ENCODE assay signal across 31 mouse cellular contexts in genomic region chr7:44615309-44615708, GRCm38 (mm10). TPM values are rescaled to one million over a fixed set of nuclear protein-coding genes. Genes with fewer than 3 reads are reported as not detected.
DNase-seq lines count a peak whose midpoint lies in the region; ATAC-seq and TF ChIP-seq lines count a peak whose summit lies in the region.
"Had no signal": no experiment of that assay in that cellular context is flagged by ENCODE, and none has a peak within 500 bp of the region (broad histone marks: within the 10 kb centered on the region; RNA-seq: fewer than 3 reads in every experiment).

No protein-coding gene starts in this region.

- peak overlapping the region; percentile 11; the same call in 1 of the 2 replicates for H3K4me2 ChIP-seq in neural tube, embryonic 13.5 days
- peak overlapping the region; percentile 31; the same call in 1 of the 2 replicates for H3K4me2 ChIP-seq in hindbrain, embryonic 15.5 days
- H3K4me2 ChIP-seq in liver, postnatal 0 days (ENCODE audit: low read depth, low read length): no peak overlapping the region
- H3K4me2 ChIP-seq: forebrain, embryonic 15.5 days; heart, embryonic 12.5 days; intestine, embryonic 15.5 days; liver, embryonic 12.5 days; midbrain, embryonic 13.5 days had no signal

- no peak overlapping the region for H3K9ac ChIP-seq in neural tube, embryonic 13.5 days
- H3K9ac ChIP-seq in hindbrain, embryonic 15.5 days: no peak overlapping the region
- no peak overlapping the region for H3K9ac ChIP-seq in liver, postnatal 0 days (replicated peaks)
- H3K9ac ChIP-seq: forebrain, embryonic 15.5 days; heart, embryonic 12.5 days; intestine, embryonic 15.5 days; liver, embryonic 12.5 days; midbrain, embryonic 13.5 days had no signal

- H3K4me3 ChIP-seq in neural tube, embryonic 13.5 days: no peak overlapping the region
- H3K4me3 ChIP-seq in hindbrain, embryonic 15.5 days: no peak overlapping the region
- no peak overlapping the region for H3K4me3 ChIP-seq in liver, postnatal 0 days (ENCODE audit: low read depth, low read length)
- H3K4me3 ChIP-seq: forebrain, embryonic 15.5 days; heart, embryonic 12.5 days; intestine, embryonic 15.5 days; liver, embryonic 12.5 days; megakaryocyte, embryonic 14.5 days; midbrain, embryonic 13.5 days had no signal

- TF ChIP-seq CTCF in liver, postnatal 0 days (IDR thresholded peaks at IDR 0.05; ENCODE audit: low read depth): no peak

- peak; percentile 63 for DNase-seq in cerebellum, adult 9-11 months
- DNase-seq in cerebellum, adult 8-10 months: no peak
- DNase-seq in neural tube, embryonic 10.5 days (ENCODE audit: extremely low spot score, low spot score): no peak
- no peak for DNase-seq in liver, postnatal 0 days
- no peak for DNase-seq in heart, adult 8-10 months (ENCODE audit: low spot score)
- DNase-seq: adrenal gland, adult 2 months; adrenal gland, postnatal 36 days; gastrocnemius, postnatal 36 days; heart, adult 18-20 months; kidney, adult 2 months; kidney, postnatal 36 days; layer of hippocampus, postnatal 36 days; left cerebral cortex, postnatal 4 days; lung, adult 18-20 months; lung, postnatal 4 days; right cerebral cortex, adult 18-20 months; spleen, adult 18-20 months; thymus, postnatal 36 days had no signal

- no peaks in the 10 kb centered on the region for H3K36me3 ChIP-seq in neural tube, embryonic 13.5 days
- H3K36me3 ChIP-seq in hindbrain, embryonic 15.5 days: no peaks in the 10 kb centered on the region
- no peaks in the 10 kb centered on the region for H3K36me3 ChIP-seq in liver, postnatal 0 days (replicated peaks; ENCODE audit: insufficient read depth, low read length)
- H3K36me3 ChIP-seq: forebrain, embryonic 15.5 days; heart, embryonic 12.5 days; liver, embryonic 12.5 days; midbrain, embryonic 13.5 days had no signal

- no peak for TF ChIP-seq EP300 in liver, postnatal 0 days (IDR thresholded peaks at IDR 0.05; ENCODE audit: low read depth)

- H3K9me3 ChIP-seq in neural tube, embryonic 13.5 days: 0 out of 2 replicates have a peak, but pooled peaks cover 9% of the 10 kb centered on the region
- H3K9me3 ChIP-seq in hindbrain, embryonic 15.5 days: no peaks in the 10 kb centered on the region
- peaks cover 2% of the 10 kb centered on the region; the same call in 1 of the 2 replicates for H3K9me3 ChIP-seq in liver, postnatal 0 days (ENCODE audit: low read length)
- H3K9me3 ChIP-seq: forebrain, embryonic 15.5 days; intestine, embryonic 15.5 days; liver, embryonic 12.5 days had no signal

- WGBS in neural tube, embryonic 13.5 days: 8% methylated on average over 10 of the region's 10 CpGs
- 13% methylated on average over 10 of the region's 10 CpGs for WGBS in hindbrain, embryonic 15.5 days
- WGBS in liver, postnatal 0 days (ENCODE audit: insufficient replicate concordance): 9% methylated on average over 10 of the region's 10 CpGs

- H3K4me1 ChIP-seq in neural tube, embryonic 13.5 days (replicated peaks): peaks cover 9% of the 10 kb centered on the region; the same call in 1 of the 2 replicates
- peaks cover 12% of the 10 kb centered on the region; the same call in 1 of the 2 replicates for H3K4me1 ChIP-seq in hindbrain, embryonic 15.5 days (replicated peaks)
- no peaks in the 10 kb centered on the region for H3K4me1 ChIP-seq in liver, postnatal 0 days (ENCODE audit: insufficient read depth)
- H3K4me1 ChIP-seq: forebrain, embryonic 15.5 days; heart, embryonic 12.5 days; intestine, embryonic 15.5 days; liver, embryonic 12.5 days; megakaryocyte, embryonic 14.5 days had no signal

- peaks cover 32% of the 10 kb centered on the region for H3K27me3 ChIP-seq in neural tube, embryonic 13.5 days
- H3K27me3 ChIP-seq in hindbrain, embryonic 15.5 days: peaks cover 28% of the 10 kb centered on the region
- H3K27me3 ChIP-seq in liver, postnatal 0 days (ENCODE audit: insufficient read depth, low read length): peaks cover 16% of the 10 kb centered on the region

- no peak for ATAC-seq in neural tube, embryonic 13.5 days (ENCODE audit: low read depth)
- ATAC-seq in hindbrain, embryonic 15.5 days (ENCODE audit: low FRiP score, low read depth): no peak
- no peak for ATAC-seq in liver, postnatal 0 days
- ATAC-seq: activated CD4-positive, CD25-positive, alpha-beta regulatory T cell, adult 4 months; forebrain, embryonic 15.5 days; intestine, embryonic 15.5 days; liver, embryonic 12.5 days; lung, postnatal 0 days; midbrain, embryonic 13.5 days had no signal

- H3K27ac ChIP-seq in neural tube, embryonic 13.5 days (replicated peaks): no peak overlapping the region
- H3K27ac ChIP-seq in hindbrain, embryonic 15.5 days (replicated peaks): no peak overlapping the region
- no peak overlapping the region for H3K27ac ChIP-seq in liver, postnatal 0 days (ENCODE audit: low read depth)
- H3K27ac ChIP-seq: forebrain, embryonic 15.5 days; intestine, embryonic 15.5 days; liver, embryonic 12.5 days; midbrain, embryonic 13.5 days had no signal

RNA-seq across cellular contexts. Expression of gene Kcnc3, which starts 24.8 kb away (rescaled TPM):
- polyA plus RNA-seq in neural tube, embryonic 13.5 days (2015; fragmentation: Nextera tagmentation; extraction: Ambion mirVana): 4.7 and 5.2 TPM in 2 replicates
- polyA plus RNA-seq in hindbrain, embryonic 15.5 days (2015; fragmentation: Nextera tagmentation; extraction: Ambion mirVana): 6.7 and 6.8 TPM in 2 replicates
- polyA plus RNA-seq in liver, postnatal 0 days (2015; fragmentation: Nextera tagmentation; extraction: Ambion mirVana): 0.13 and 0.20 TPM in 2 replicates
- total RNA-seq in heart, adult 8-10 months (2022): 1 to 10 TPM; 2.7 to 4.0 (median 2.7) TPM
- total RNA-seq: hematopoietic stem cell, adult 5-6 weeks had no signal
- polyA plus RNA-seq: activated CD4-positive, CD25-positive, alpha-beta regulatory T cell, adult 4 months; heart, postnatal 0 days had no signal

RNA-seq across cellular contexts. Expression of gene Napsa, which starts 43.1 kb away (rescaled TPM):
- 1.2 and 1.6 TPM in 2 replicates for polyA plus RNA-seq in neural tube, embryonic 13.5 days (2015; fragmentation: Nextera tagmentation; extraction: Ambion mirVana)
- 2.1 and 2.2 TPM in 2 replicates for polyA plus RNA-seq in hindbrain, embryonic 15.5 days (2015; fragmentation: Nextera tagmentation; extraction: Ambion mirVana)
- 17.0 and 17.8 TPM in 2 replicates for polyA plus RNA-seq in liver, postnatal 0 days (2015; fragmentation: Nextera tagmentation; extraction: Ambion mirVana)
- total RNA-seq in heart, adult 8-10 months (2022): 1 to 10 TPM in 1 of 4 experiments, under 1 TPM in 3; 0.28 to 1.9 (median 0.37) TPM
- polyA plus RNA-seq: heart, embryonic 12.5 days had no signal

RNA-seq across cellular contexts. Expression of gene Myh14, which starts 55.3 kb away (rescaled TPM):
- 1.9 and 2.6 TPM in 2 replicates for polyA plus RNA-seq in neural tube, embryonic 13.5 days (2015; fragmentation: Nextera tagmentation; extraction: Ambion mirVana)
- 3.3 and 4.4 TPM in 2 replicates for polyA plus RNA-seq in hindbrain, embryonic 15.5 days (2015; fragmentation: Nextera tagmentation; extraction: Ambion mirVana)
- 1.5 and 2.1 TPM in 2 replicates for polyA plus RNA-seq in liver, postnatal 0 days (2015; fragmentation: Nextera tagmentation; extraction: Ambion mirVana)
- total RNA-seq in heart, adult 8-10 months (2022): 100 to 1,000 TPM in 1 of 4 experiments, 10 to 100 TPM in 3; 88.0 to 111 (median 88.2) TPM
- total RNA-seq: monocyte, adult 5-6 weeks had no signal
